Mouse (Mus musculus) layer of hippocampus, adult 9-10 months (tissue): ENCODE results near the gene Shank2.

Experiments
- DNase-seq: peaks from one replicate; pipeline ENCODE4 v3.0.0; 2022; ENCODE audit warnings: low spot score

The Shank2 gene

GRCm38 (mm10) chr7:144366133-144366532, 364.4 kb downstream of the Shank2 start:
- DNase-seq: no peak

- no peak for DNase-seq
Observed at GRCm38 (mm10) chr7:144373059-144373458, 371.3 kb downstream of the Shank2 start.

GRCm38 (mm10) chr7:144375483-144375882, 373.8 kb downstream of the Shank2 start:
- DNase-seq: no peak

GRCm38 (mm10) chr7:144378254-144378653, 376.5 kb downstream of the Shank2 start:
- DNase-seq: no peak

- DNase-seq: no peak
Observed at GRCm38 (mm10) chr7:144379243-144379884, 377.6 kb downstream of the Shank2 start.

- no peak for DNase-seq
Observed at GRCm38 (mm10) chr7:144381588-144381987, 379.9 kb downstream of the Shank2 start.

GRCm38 (mm10) chr7:144387537-144387936, 385.8 kb downstream of the Shank2 start:
- DNase-seq: no peak

GRCm38 (mm10) chr7:144389704-144390103, 388.0 kb downstream of the Shank2 start:
- no peak for DNase-seq

- no peak for DNase-seq
Observed at GRCm38 (mm10) chr7:144390676-144391075, 388.9 kb downstream of the Shank2 start.

GRCm38 (mm10) chr7:144391727-144392126, 390.0 kb downstream of the Shank2 start:
- DNase-seq: no peak

- no peak for DNase-seq
Observed at GRCm38 (mm10) chr7:144402492-144402891, 400.8 kb downstream of the Shank2 start.

GRCm38 (mm10) chr7:144407675-144408074, 405.9 kb downstream of the Shank2 start:
- DNase-seq: no peak

- DNase-seq: no peak
Observed at GRCm38 (mm10) chr7:144408464-144409000, 406.8 kb downstream of the Shank2 start.

GRCm38 (mm10) chr7:144409682-144410081, 408.0 kb downstream of the Shank2 start:
- no peak for DNase-seq

- no peak for DNase-seq
Observed at GRCm38 (mm10) chr7:144411967-144412906, 410.5 kb downstream of the Shank2 start.

- DNase-seq: no peak
Observed at GRCm38 (mm10) chr7:144414632-144415031, 412.9 kb downstream of the Shank2 start.

- DNase-seq: no peak
Observed at GRCm38 (mm10) chr7:144415795-144416194, 414.1 kb downstream of the Shank2 start.

GRCm38 (mm10) chr7:144417234-144417633, 415.5 kb downstream of the Shank2 start:
- DNase-seq: no peak

GRCm38 (mm10) chr7:144417644-144418343, 416.1 kb downstream of the Shank2 start:
- peak; percentile 74 for DNase-seq

GRCm38 (mm10) chr7:144420552-144420951, 418.8 kb downstream of the Shank2 start:
- no peak for DNase-seq

GRCm38 (mm10) chr7:144421478-144421877, 419.8 kb downstream of the Shank2 start:
- DNase-seq: no peak

GRCm38 (mm10) chr7:144425953-144426352, 424.2 kb downstream of the Shank2 start:
- peak; percentile 48 for DNase-seq
